Mouse (Mus musculus): Measurements from ENCODE around the gene Smarca2.

- TF ChIP-seq CTCF (IDR thresholded peaks at IDR 0.05; ENCODE audit: low read depth, low read length) (no peak), GATA2 (IDR thresholded peaks at IDR 0.05; ENCODE audit: borderline replicate concordance, low read depth, low read length) (no peak), GATA1 (IDR thresholded peaks at IDR 0.05; ENCODE audit: borderline replicate concordance, low read length) (no peak)
Observed at GRCm38 (mm10) chr19:26745567-26745966, 140.7 kb downstream of the Smarca2 start.

Data from G1E (cell line).